Mouse (Mus musculus): ENCODE data around the gene Lmna.

Gene Lmna

DNA sequence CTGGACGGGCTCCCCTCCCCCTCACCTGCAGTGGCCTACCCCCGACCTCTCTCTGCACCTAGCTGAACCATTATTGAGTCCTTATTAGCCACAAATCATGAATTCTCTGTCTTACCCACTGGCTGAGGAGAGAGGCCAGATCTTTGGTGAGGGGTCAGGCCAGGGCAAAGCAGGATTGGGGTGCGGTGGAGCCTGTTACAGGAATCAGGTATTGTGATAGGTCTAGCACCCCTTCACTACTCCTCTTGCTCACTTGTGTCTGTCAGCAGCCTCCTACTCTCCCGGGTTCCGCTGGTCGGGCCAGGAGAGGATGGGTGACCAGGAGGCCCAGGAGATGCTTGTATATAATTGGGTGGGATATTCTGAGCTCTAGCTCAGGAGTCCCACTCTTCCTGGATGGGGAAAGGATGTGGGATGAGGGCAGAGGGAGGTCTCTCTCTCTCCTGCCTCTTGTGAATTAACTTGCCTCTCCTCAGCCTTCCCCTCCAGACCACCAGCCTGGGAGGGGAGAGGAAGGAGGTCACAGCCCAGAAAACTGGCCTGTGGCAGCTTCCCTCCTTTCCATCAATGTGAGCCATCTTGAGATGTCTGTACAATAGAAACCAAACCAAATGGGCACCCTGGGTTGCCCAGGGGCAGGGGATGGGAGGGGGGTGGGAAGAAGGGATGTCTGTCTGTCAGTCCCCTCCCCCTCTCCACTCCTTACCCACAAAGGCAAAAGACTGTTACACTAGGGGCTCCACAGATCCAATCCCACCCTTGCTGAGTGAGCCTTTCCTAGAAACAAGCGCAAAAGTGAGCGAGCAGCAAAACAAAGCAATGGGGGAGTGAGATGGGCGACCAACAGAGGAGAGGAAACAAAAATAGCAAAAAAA, 28.8 kb upstream of the Lmna start:
- no peak for DNase-seq

DNA sequence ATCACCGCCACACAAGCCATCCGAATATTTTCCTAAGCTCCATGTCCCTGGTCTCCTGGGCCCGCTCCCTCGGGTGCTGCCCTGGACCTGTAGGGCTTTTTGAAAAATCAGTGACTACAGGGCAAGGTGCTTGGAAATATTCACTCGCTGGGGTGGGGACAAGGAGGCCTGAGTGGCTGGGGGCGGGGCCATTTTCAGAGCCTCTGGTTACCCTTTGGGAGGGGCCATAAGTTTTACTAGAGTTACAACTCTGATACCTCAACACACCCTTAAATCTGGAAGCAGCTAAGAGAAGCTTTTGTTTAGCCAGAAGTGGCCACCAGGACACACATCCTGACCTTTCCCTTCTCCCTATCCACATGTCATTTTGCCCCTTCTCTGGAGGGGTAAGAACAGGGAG, 27.4 kb upstream of the Lmna start:
- DNase-seq: no peak

- peak; percentile 81 for DNase-seq
Observed at GRCm38 (mm10) chr3:88536103-88536930, 26.6 kb upstream of the Lmna start.

GRCm38 (mm10) chr3:88535527-88535926, 25.8 kb upstream of the Lmna start:
- no peak for DNase-seq

DNA sequence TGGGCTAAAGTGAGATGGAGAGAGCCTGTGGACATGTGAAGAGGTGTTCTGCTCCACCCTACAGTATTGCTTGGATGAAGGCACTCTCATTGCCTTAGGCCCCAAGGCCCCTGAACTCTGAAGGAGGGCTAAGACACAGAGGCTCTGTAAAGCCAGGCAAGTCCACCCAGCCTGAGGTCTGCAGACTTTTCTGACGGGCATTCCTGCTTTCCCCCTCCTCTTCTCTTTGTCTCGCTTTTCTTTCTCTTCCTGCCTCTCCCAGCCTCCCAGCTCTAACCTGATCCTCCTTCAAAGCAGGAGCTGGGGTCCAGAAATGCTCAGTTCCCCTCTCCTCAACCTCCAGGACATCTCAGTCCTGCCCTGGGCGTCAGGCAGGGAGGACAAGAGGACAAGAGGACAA, 25.2 kb upstream of the Lmna start:
- DNase-seq: no peak

GRCm38 (mm10) chr3:88533706-88534105, 23.9 kb upstream of the Lmna start:
- DNase-seq: no peak

GRCm38 (mm10) chr3:88532689-88533511, 23.1 kb upstream of the Lmna start:
- no peak for DNase-seq

DNA sequence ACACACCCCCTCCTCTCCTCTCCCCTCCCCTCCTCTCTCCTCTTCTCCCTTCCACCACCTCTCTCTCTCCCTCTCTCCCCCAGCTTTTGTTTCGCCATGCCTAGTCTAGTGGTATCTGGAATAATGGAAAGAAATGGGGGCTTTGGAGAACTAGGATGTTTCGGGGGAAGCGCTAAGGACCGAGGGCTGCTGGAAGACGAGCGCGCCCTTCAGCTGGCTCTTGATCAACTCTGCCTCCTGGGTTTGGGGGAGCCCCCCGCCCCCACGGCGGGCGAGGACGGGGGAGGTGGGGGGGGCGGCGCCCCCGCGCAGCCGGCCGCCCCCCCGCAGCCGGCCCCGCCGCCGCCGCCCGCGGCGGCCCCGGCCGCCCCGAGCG, 22.5 kb upstream of the Lmna start, which contains the start of gene Mex3a:
Gene Mex3a (plus strand): TSS at position 97 of the 376 bp plus-strand sequence.
- DNase-seq: no peak

GRCm38 (mm10) chr3:88531348-88532298, 21.9 kb upstream of the Lmna start:
- peak; percentile 90 for DNase-seq

GRCm38 (mm10) chr3:88530082-88530864, 20.5 kb upstream of the Lmna start:
- DNase-seq: no peak

- no peak for DNase-seq
Observed at GRCm38 (mm10) chr3:88529204-88530000, 19.6 kb upstream of the Lmna start.

DNA sequence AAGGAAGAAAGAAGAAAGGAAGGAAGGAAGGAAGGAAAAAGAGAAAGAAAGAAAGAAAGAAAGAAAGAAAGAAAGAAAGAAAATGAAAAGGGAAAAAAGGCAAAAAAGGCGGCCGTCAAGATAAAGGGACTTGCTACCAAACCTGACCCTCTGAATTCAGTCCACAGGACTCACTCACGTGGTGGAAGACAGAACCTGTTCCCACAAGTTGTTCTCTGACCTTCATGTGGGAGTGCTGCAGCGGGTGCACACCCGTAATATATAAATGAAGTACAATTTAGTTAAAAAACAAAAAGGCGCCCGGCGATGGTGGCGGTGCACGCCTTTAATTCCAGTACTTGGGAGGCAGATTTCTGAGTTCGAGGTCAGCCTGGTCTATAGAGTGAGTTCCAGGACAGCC, 18.9 kb upstream of the Lmna start:
- DNase-seq: no peak

DNA sequence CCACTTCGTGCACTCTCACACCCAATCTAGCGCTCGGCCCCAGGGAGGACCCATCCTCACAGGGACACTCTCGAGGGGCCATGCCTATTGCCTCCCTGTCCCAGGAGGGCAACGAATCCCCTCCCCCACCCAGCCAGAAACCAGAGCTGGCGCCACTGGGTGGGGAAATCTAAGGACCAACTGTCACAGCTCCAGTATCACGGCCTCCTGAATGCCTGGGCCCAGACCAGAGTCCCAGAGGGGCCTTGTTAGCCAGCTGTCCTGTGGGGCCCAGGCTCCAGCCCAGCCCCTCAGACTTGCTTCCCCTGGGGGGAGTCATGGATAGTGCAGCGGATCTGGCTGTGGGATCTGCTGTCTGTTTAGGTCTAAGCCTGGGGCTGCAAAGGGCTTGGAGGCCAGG, 17.8 kb upstream of the Lmna start:
- DNase-seq: no peak

GRCm38 (mm10) chr3:88526157-88527131, 16.7 kb upstream of the Lmna start:
- DNase-seq: peak; percentile 68

- no peak for DNase-seq
Observed at GRCm38 (mm10) chr3:88525021-88525420, 15.3 kb upstream of the Lmna start.

GRCm38 (mm10) chr3:88523027-88523426, 13.3 kb upstream of the Lmna start:
- no peak for DNase-seq

GRCm38 (mm10) chr3:88521803-88522331, 12.1 kb upstream of the Lmna start:
- peak; percentile 64 for DNase-seq

DNA sequence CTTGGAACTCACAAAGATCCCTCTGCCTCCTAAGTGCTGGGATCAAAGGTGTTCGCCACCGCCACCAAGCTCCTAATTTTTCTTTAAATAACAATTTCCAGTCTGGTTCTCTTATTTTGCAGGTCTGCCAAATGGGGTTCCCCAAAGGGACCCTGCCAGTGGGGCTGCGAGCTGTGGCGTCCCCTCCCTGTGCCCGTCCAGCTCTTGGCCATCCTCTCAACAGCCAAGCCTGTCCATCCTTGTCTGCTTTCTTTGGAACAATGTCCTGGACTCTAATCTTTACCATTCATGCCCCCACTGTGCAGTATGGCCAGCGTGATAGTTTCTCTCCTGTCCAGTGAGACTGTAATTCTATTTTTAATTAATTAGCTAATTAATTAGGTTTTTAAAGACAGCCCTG, 11.4 kb upstream of the Lmna start:
- no peak for DNase-seq

DNA sequence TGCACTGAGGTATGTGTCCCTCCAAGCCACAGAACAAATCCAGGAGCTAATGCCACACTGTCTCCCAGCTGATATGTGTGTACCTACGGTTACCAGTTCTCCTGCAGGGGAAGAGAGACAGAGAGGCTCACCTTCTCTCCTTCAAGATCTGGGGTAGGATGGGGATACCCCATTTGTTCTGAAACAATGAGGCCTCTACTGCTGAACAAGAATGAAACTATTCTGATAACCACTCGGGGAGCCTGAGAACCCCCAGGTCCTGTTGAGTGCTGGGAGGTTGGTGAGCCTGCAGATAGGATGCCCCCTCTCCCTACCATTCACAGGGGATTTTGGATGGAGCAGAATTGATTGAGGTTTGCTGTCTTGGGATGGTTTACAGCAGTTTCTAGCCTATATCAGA, 10.3 kb upstream of the Lmna start:
- DNase-seq: no peak
